Mouse (Mus musculus): Measurements from ENCODE around the gene Rasal2. TPM values are rescaled to one million over a fixed set of nuclear protein-coding genes. Genes with fewer than 3 reads are reported as not detected.

The Rasal2 gene
- 16.6 TPM for polyA plus RNA-seq (2021)

DNA sequence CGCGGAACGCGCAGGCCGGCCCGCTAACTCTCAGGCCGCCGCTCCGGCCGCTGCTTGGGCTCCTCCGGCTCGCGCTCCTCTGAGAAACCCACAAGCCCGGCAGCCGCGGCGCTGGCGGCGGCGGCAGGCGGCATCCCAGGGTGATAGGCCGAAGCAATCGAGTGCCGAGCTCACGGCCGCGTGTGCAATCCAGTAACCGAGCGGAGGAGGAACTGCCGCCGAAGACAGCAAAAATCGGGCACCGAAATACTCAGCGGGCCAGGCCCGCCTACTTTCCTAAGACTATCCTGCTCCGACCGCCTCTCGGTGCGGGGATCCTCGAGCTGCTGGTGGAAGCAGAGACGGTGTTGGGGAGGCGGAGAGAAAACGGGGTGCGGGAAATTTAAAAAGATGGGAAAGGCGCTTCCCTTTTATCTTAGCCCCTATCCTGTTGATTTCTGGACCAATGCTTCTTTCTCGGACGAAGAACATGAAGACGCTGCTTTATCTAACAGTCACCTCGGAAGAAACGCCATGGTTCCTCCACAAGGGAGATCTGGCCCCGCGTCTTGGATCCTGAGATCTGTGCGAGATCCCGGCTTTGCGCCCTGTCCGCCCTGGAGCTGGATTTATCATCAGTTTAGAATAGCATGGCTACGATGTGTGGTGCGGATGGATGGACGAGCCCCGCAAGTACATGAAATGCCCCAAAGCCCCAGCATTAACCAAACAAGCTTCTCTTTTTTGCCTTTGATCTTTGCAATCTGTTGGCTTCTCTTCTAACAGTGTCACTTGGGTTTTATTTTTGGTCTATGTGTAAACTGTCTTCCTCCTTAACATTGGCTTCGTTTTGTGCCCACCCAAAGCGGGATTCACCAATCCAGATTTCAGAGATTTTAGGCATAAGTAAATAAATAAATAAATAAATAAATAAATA lies at the start of gene Rasal2:
Gene Rasal2 (minus strand): TSS at position 142 of the 916 bp plus-strand sequence.
- no peaks in the 10 kb centered on the region for H3K27me3 ChIP-seq
- in situ Hi-C loops (cut with MboI; ENCODE audit: low pct_unique_long_range_greater_than_20kb): loop anchor here (5.0 kb wide), 1 partner anchor 115 kb away; no protein-coding TSS in a partner anchor
- TF ChIP-seq CTCF (IDR thresholded peaks at IDR 0.05): no peak
- DNase-seq (ENCODE audit: low read depth, low spot score) (peak; percentile 91), ATAC-seq (peak; percentile 98)
- POLR2A ChIA-PET: interaction anchor here (0.9 to 1.0 kb wide), 2 partner anchors 48 to 115 kb away, joined by 3 read pairs; no protein-coding TSS in a partner anchor
- CTCF ChIA-PET: interaction anchor here (0.9 kb wide), 1 partner anchor 66 kb away, joined by 3 read pairs; no protein-coding TSS in a partner anchor

GRCm38 (mm10) chr1:157461276-157461675 lies 48.9 kb upstream of the Rasal2 start:
- POLR2A ChIA-PET: interaction anchor here (0.5 kb wide), 1 partner anchor 15 kb away, joined by 3 read pairs; no protein-coding TSS in a partner anchor
- TF ChIP-seq CTCF (IDR thresholded peaks at IDR 0.05): no peak
- DNase-seq (ENCODE audit: low read depth, low spot score) (no peak), ATAC-seq (no peak)
- CTCF ChIA-PET: no interaction called here
- in situ Hi-C loops (cut with MboI; ENCODE audit: low pct_unique_long_range_greater_than_20kb): no loop called here
- no peaks in the 10 kb centered on the region for H3K27me3 ChIP-seq

GRCm38 (mm10) chr1:157459904-157460303 lies 47.5 kb upstream of the Rasal2 start:
- DNase-seq (ENCODE audit: low read depth, low spot score) (no peak), ATAC-seq (no peak)
- in situ Hi-C loops (cut with MboI; ENCODE audit: low pct_unique_long_range_greater_than_20kb): no loop called here
- ChIA-PET CTCF (no interaction called here), POLR2A (interaction anchor here (0.6 kb wide), 1 partner anchor 48 kb away, joined by 5 read pairs; no protein-coding TSS in a partner anchor)
- no peak for TF ChIP-seq CTCF (IDR thresholded peaks at IDR 0.05)
- no peaks in the 10 kb centered on the region for H3K27me3 ChIP-seq

- ChIA-PET POLR2A (no interaction called here), CTCF (interaction anchor here (1.0 kb wide), 2 partner anchors 47 to 78 kb away, joined by 3 read pairs; no protein-coding TSS in a partner anchor)
- in situ Hi-C loops (cut with MboI; ENCODE audit: low pct_unique_long_range_greater_than_20kb): no loop called here
- no peak for TF ChIP-seq CTCF (IDR thresholded peaks at IDR 0.05)
- H3K27me3 ChIP-seq: no peaks in the 10 kb centered on the region
- ATAC-seq (no peak), DNase-seq (ENCODE audit: low read depth, low spot score) (no peak)
Measured at GRCm38 (mm10) chr1:157458421-157459208, 46.2 kb upstream of the Rasal2 start, which contains the start of gene Cryzl2. Cryzl2 (plus strand) TSS chr1:157458577.

DNA sequence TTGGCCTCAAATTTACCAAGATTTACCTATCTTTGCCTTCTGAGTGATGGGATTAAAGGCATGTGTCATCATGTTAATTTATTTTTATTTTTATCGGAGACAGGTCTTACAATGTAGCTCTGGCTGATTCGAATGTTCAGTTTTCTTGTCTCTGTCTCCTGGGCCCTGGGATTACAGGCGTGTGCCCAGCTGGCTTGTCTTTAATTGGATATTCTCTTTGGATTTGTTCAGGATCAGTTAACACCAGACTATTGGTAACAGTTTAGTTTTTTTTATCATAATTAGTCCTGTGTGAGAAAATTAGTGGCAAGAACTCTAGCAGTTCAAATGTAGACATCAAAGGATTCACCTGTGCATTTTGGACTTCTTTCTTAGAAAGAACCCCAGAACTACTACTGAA lies 45.4 kb upstream of the Rasal2 start:
- H3K27me3 ChIP-seq: no peaks in the 10 kb centered on the region
- DNase-seq (ENCODE audit: low read depth, low spot score): no peak
- POLR2A ChIA-PET: no interaction called here
- no peak for ATAC-seq
- in situ Hi-C loops (cut with MboI; ENCODE audit: low pct_unique_long_range_greater_than_20kb): no loop called here
- TF ChIP-seq CTCF (IDR thresholded peaks at IDR 0.05): no peak
- CTCF ChIA-PET: interaction anchor here (0.6 to 1.0 kb wide), 2 partner anchors 63 to 79 kb away, joined by 3 read pairs; no protein-coding TSS in a partner anchor

DNA sequence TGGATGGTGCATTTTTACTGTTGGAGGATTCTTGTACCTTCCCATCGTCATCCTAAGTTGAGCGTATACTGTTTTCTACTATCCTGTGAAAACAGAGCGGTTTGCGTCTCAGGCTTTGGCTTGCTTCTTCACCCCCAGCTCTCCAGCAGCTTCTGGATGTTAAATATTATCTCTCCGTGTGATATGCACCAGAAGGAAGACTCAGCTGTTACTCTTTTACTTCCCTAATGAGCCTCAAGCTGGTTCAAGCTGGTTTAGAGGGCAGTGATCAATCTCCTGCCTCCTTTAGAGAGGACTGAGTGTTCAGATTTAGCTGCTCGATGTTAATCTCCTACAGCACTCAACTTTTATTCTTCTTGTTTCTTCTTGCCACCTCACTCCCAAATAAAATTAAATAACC lies 42.5 kb upstream of the Rasal2 start:
- DNase-seq (ENCODE audit: low read depth, low spot score) (no peak), ATAC-seq (no peak)
- CTCF ChIA-PET: interaction anchor here (1.4 to 1.7 kb wide), 5 partner anchors 12 to 156 kb away, joined by 3 to 6 read pairs (median 4); no protein-coding TSS in a partner anchor
- no peak for TF ChIP-seq CTCF (IDR thresholded peaks at IDR 0.05)
- in situ Hi-C loops (cut with MboI; ENCODE audit: low pct_unique_long_range_greater_than_20kb): no loop called here
- no peaks in the 10 kb centered on the region for H3K27me3 ChIP-seq
- POLR2A ChIA-PET: no interaction called here

- in situ Hi-C loops (cut with MboI; ENCODE audit: low pct_unique_long_range_greater_than_20kb): no loop called here
- no peak for TF ChIP-seq CTCF (IDR thresholded peaks at IDR 0.05)
- H3K27me3 ChIP-seq: no peaks in the 10 kb centered on the region
- ChIA-PET POLR2A (no interaction called here), CTCF (no interaction called here)
- ATAC-seq: no peak
- no peak for DNase-seq (ENCODE audit: low read depth, low spot score)
Measured at GRCm38 (mm10) chr1:157452759-157453549, 40.6 kb upstream of the Rasal2 start.

DNA sequence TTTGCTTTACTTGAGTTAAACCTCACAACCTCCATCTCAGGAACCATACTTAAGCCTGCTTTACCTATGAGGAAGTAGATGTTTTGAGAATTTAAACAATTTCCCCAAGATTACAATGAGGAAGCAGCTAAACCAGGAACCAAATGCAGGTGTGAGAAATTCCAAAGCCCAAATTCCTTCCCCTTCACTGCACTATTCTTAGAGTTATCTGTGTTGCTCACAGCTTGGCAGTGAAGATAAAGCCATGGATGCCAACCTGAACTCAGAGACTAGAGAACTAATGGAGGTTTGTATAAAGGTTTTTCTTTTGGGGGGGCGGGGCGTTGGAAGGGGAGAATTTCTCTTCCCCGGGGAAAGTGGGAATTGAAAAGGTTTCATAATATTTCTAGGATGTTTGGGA lies 39.9 kb upstream of the Rasal2 start:
- ChIA-PET CTCF (no interaction called here), POLR2A (no interaction called here)
- no peaks in the 10 kb centered on the region for H3K27me3 ChIP-seq
- DNase-seq (ENCODE audit: low read depth, low spot score) (no peak), ATAC-seq (no peak)
- no peak for TF ChIP-seq CTCF (IDR thresholded peaks at IDR 0.05)
- in situ Hi-C loops (cut with MboI; ENCODE audit: low pct_unique_long_range_greater_than_20kb): no loop called here

DNA sequence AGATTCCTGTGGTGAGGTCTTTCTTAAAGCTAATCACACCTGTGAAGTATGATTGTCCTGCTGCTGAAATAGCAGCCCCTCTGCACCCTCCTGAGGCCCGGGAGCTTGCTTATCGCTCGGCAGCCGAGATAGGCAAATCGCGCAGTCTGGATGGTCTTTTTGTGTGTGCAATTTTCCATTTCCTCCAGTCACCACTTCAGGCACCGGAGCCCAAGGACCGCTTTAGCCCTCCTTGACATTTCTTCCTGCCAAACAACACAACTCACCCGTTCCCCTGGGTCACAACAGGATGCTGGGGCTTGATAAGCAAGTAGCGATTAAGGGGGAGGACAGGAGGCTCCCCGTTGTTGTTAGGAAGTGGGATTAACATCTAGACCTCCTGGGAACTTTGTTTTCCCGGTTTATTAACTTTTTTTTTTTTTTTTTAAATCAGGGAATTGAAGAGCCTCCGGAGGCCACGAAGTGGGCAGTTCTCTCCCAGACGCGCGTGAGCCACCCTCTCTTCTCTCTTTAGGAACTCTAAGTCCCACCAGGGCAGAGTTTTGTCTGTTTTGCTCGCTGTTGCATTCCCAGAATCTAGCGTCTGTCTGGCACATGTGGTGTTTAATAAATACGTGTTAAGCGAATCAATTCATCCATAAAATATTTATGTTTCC lies 37.7 kb upstream of the Rasal2 start:
- CTCF ChIA-PET: interaction anchor here (2.0 kb wide), 1 partner anchor 9 kb away, joined by 4 read pairs; no protein-coding TSS in a partner anchor
- DNase-seq (ENCODE audit: low read depth, low spot score) (no peak), ATAC-seq (no peak)
- POLR2A ChIA-PET: no interaction called here
- no peaks in the 10 kb centered on the region for H3K27me3 ChIP-seq
- in situ Hi-C loops (cut with MboI; ENCODE audit: low pct_unique_long_range_greater_than_20kb): loop anchor here (10.0 kb wide), 1 partner anchor 155 kb away; no protein-coding TSS in a partner anchor
- TF ChIP-seq CTCF (IDR thresholded peaks at IDR 0.05): no peak

Measured in Patski (cell line).